Mouse (Mus musculus): ENCODE data around the gene Cdkn3. TPM values are rescaled to one million over a fixed set of nuclear protein-coding genes. Genes with fewer than 3 reads are reported as not detected.

Cdkn3 gene
- polyA plus RNA-seq, 1 experiment from 2014 or later, result 47.2 TPM

DNA sequence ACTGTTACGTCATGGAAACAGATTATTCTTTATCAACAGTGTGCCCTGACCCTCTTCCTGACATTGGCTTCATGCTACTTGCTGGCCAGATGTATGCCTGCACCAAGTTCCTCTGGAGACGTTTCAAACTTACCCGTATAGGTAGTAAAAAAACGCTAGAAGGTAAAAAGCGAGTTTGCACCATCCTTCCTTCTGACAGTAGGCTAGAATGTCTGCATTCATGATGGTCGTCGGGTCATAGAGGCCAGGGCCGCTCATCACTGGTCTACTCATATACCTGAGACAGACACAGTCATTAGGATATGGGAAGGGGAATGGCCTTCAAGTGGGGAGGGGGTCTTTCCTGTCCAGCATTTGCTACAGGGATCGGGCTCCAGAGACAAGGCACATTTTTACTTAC, 18.4 kb downstream of the Cdkn3 start:
- no peaks in the 10 kb centered on the region for H3K27me3 ChIP-seq (ENCODE audit: control insufficient read depth, insufficient read depth, low read length)
- peaks cover 34% of the 10 kb centered on the region for H3K36me3 ChIP-seq (ENCODE audit: control insufficient read depth, insufficient read depth, low read length)
- WGBS, result 97% methylated on average over 9 of the region's 9 CpGs
- H3K9ac ChIP-seq (ENCODE audit: low read length), result no peak overlapping the region
- DNase-seq (ENCODE audit: low spot score, missing footprints) (peak; percentile 54), ATAC-seq (ENCODE audit: low FRiP score) (no peak)
- no peak overlapping the region for H3K4me2 ChIP-seq
- peaks cover 5% of the 10 kb centered on the region; the same call in 1 of the 2 replicates for H3K9me3 ChIP-seq (ENCODE audit: control insufficient read depth, low read length)
- H3K27ac ChIP-seq (ENCODE audit: low read depth, low read length), result no peak overlapping the region
- no peaks in the 10 kb centered on the region for H3K4me1 ChIP-seq (ENCODE audit: control insufficient read depth, insufficient read depth, low read length)
- no peak overlapping the region for H3K4me3 ChIP-seq (ENCODE audit: low read depth, low read length)

DNA sequence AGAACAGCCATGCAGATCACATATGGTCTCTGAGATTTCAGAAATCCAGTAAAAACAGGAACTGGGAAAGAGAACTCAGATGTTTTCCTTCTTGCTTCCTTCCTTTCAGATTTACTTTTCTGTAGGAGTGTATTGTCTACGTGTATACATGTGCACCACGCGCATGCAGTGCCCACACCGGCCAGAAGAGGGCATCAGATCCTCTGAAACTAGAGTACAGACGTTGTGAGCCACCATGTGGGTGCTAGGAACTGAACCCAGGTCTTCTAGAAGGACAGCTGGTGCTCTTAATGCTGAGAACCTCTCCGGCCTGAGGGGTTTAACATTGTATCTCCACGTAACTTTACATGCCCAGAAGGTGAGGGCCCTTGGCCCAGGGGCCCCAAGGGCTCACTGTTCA, 18.9 kb downstream of the Cdkn3 start:
- DNase-seq (ENCODE audit: low spot score, missing footprints) (peak; percentile 82), ATAC-seq (ENCODE audit: low FRiP score) (no peak)
- Histone ChIP-seq H3K4me3 (ENCODE audit: low read depth, low read length) (no peak overlapping the region), H3K27me3 (ENCODE audit: control insufficient read depth, insufficient read depth, low read length) (no peaks in the 10 kb centered on the region), H3K9ac (ENCODE audit: low read length) (no peak overlapping the region), H3K36me3 (ENCODE audit: control insufficient read depth, insufficient read depth, low read length) (peaks cover 34% of the 10 kb centered on the region), H3K4me1 (ENCODE audit: control insufficient read depth, insufficient read depth, low read length) (no peaks in the 10 kb centered on the region), H3K27ac (ENCODE audit: low read depth, low read length) (no peak overlapping the region), H3K9me3 (ENCODE audit: control insufficient read depth, low read length) (peaks cover 5% of the 10 kb centered on the region; the same call in 1 of the 2 replicates), H3K4me2 (no peak overlapping the region)
- WGBS, result 92% methylated on average over 7 of the region's 7 CpGs

- no peak for ATAC-seq (ENCODE audit: low FRiP score)
- Histone ChIP-seq H3K9ac (ENCODE audit: low read length) (no peak overlapping the region), H3K36me3 (ENCODE audit: control insufficient read depth, insufficient read depth, low read length) (peaks cover 25% of the 10 kb centered on the region), H3K4me3 (ENCODE audit: low read depth, low read length) (no peak overlapping the region), H3K27ac (ENCODE audit: low read depth, low read length) (no peak overlapping the region), H3K4me2 (no peak overlapping the region), H3K9me3 (ENCODE audit: control insufficient read depth, low read length) (peaks cover 5% of the 10 kb centered on the region; the same call in 1 of the 2 replicates), H3K27me3 (ENCODE audit: control insufficient read depth, insufficient read depth, low read length) (no peaks in the 10 kb centered on the region), H3K4me1 (ENCODE audit: control insufficient read depth, insufficient read depth, low read length) (no peaks in the 10 kb centered on the region)
- peak; percentile 44 for DNase-seq (ENCODE audit: low spot score, missing footprints)
- WGBS, result 96% methylated on average over 7 of the region's 7 CpGs
Observed at GRCm38 (mm10) chr14:46781086-46781485, 20.7 kb downstream of the Cdkn3 start.

DNA sequence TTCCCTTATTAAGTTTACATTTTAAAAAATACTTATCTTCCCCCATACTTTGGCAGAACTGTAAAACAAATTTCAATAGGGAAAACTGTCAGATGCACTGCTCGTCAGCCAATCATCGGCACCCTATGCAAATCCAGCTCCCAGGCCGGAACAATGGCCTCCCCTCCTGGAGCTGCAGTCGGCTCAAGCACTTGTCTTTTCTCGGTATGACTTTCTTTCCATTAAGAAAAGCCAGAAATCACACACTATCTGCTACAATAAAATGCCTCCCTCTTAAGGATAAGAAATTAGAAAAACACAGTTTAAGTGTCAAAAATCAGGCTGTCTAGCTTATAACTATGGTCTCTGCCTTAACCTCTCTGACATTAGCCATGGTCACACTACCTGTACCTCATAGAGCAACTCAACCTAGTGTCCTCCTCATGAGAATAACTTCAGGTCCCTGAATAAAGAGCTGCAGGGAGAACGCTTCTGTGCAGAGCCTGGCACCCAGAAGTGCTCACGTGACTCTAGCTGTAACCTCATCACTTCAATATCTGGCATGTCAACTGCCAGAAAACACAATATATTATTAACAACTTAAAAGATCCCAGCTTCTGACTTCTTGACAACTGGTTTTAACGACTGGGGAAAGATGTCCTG, 22.0 kb downstream of the Cdkn3 start:
- H3K27ac ChIP-seq (ENCODE audit: low read depth, low read length), result no peak overlapping the region
- no peak overlapping the region for H3K4me2 ChIP-seq
- no peaks in the 10 kb centered on the region for H3K27me3 ChIP-seq (ENCODE audit: control insufficient read depth, insufficient read depth, low read length)
- DNase-seq (ENCODE audit: low spot score, missing footprints) (peak; percentile 44), ATAC-seq (ENCODE audit: low FRiP score) (no peak)
- H3K36me3 ChIP-seq (ENCODE audit: control insufficient read depth, insufficient read depth, low read length), result peaks cover 25% of the 10 kb centered on the region
- peaks cover 7% of the 10 kb centered on the region for H3K4me1 ChIP-seq (ENCODE audit: control insufficient read depth, insufficient read depth, low read length)
- H3K9me3 ChIP-seq (ENCODE audit: control insufficient read depth, low read length), result peaks cover 5% of the 10 kb centered on the region; the same call in 1 of the 2 replicates
- H3K4me3 ChIP-seq (ENCODE audit: low read depth, low read length), result no peak overlapping the region
- no peak overlapping the region for H3K9ac ChIP-seq (ENCODE audit: low read length)
- 89% methylated on average over 8 of the region's 8 CpGs for WGBS

DNA sequence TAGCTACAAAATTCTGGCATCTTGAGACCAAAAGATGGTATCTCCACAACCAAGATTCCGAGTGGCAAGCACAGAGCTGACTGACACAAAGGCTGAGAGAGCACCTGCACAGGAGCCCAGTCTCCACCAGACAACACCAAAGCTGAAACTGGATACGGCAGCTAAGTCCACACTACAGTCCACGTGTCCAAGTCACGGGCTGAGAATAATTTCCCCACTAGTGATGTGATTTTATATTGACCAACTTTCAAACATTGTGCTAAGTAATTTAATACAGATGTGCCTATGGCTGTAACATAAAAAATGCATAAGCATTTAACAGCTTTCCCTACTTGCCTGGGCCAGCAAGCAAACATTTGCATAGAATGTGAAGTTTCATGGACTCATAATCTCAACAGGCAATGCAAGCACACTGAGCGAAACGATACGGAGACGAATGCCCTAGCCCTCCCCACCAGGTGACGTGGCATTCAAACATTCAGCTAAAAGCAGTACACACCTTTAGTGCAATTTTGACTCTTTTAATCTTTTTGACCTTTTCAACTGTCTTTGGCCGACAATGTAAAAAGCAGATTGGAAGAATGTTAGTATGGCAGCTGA, 23.1 kb downstream of the Cdkn3 start:
- Histone ChIP-seq H3K9me3 (ENCODE audit: control insufficient read depth, low read length) (peaks cover 5% of the 10 kb centered on the region; the same call in 1 of the 2 replicates), H3K4me1 (ENCODE audit: control insufficient read depth, insufficient read depth, low read length) (peaks cover 7% of the 10 kb centered on the region), H3K4me3 (ENCODE audit: low read depth, low read length) (no peak overlapping the region), H3K27me3 (ENCODE audit: control insufficient read depth, insufficient read depth, low read length) (no peaks in the 10 kb centered on the region), H3K4me2 (no peak overlapping the region), H3K36me3 (ENCODE audit: control insufficient read depth, insufficient read depth, low read length) (peaks cover 17% of the 10 kb centered on the region), H3K27ac (ENCODE audit: low read depth, low read length) (no peak overlapping the region), H3K9ac (ENCODE audit: low read length) (no peak overlapping the region)
- peak; percentile 12 for DNase-seq (ENCODE audit: low spot score, missing footprints)
- no peak for ATAC-seq (ENCODE audit: low FRiP score)
- WGBS, result 94% methylated on average over 10 of the region's 10 CpGs

- H3K27me3 ChIP-seq (ENCODE audit: control insufficient read depth, insufficient read depth, low read length), result no peaks in the 10 kb centered on the region
- ATAC-seq (ENCODE audit: low FRiP score) (no peak), DNase-seq (ENCODE audit: low spot score, missing footprints) (no peak)
- peaks cover 7% of the 10 kb centered on the region for H3K4me1 ChIP-seq (ENCODE audit: control insufficient read depth, insufficient read depth, low read length)
- no peak overlapping the region for H3K9ac ChIP-seq (ENCODE audit: low read length)
- 92% methylated on average over 5 of the region's 5 CpGs for WGBS
- no peaks in the 10 kb centered on the region for H3K9me3 ChIP-seq (ENCODE audit: control insufficient read depth, low read length)
- no peaks in the 10 kb centered on the region; the same call in 1 of the 2 replicates for H3K36me3 ChIP-seq (ENCODE audit: control insufficient read depth, insufficient read depth, low read length)
- no peak overlapping the region for H3K4me2 ChIP-seq
- H3K4me3 ChIP-seq (ENCODE audit: low read depth, low read length), result no peak overlapping the region
- no peak overlapping the region for H3K27ac ChIP-seq (ENCODE audit: low read depth, low read length)
Observed at GRCm38 (mm10) chr14:46785247-46785646, 24.9 kb downstream of the Cdkn3 start.

- H3K36me3 ChIP-seq (ENCODE audit: control insufficient read depth, insufficient read depth, low read length), result no peaks in the 10 kb centered on the region; the same call in 1 of the 2 replicates
- peak overlapping the region; percentile 98 for H3K9ac ChIP-seq (ENCODE audit: low read length)
- no peaks in the 10 kb centered on the region for H3K9me3 ChIP-seq (ENCODE audit: control insufficient read depth, low read length)
- DNase-seq (ENCODE audit: low spot score, missing footprints), result no peak
- H3K4me3 ChIP-seq (ENCODE audit: low read depth, low read length), result peak overlapping the region; percentile 90
- peak overlapping the region; percentile 61 for H3K4me2 ChIP-seq
- peak overlapping the region; percentile 96 for H3K27ac ChIP-seq (ENCODE audit: low read depth, low read length)
- ATAC-seq (ENCODE audit: low FRiP score), result 0 out of 2 replicates have a peak, but pooled peaks have one; percentile 9
- WGBS, result under 1% methylated on average over 11 of the region's 11 CpGs
- peaks cover 7% of the 10 kb centered on the region for H3K4me1 ChIP-seq (ENCODE audit: control insufficient read depth, insufficient read depth, low read length)
- no peaks in the 10 kb centered on the region for H3K27me3 ChIP-seq (ENCODE audit: control insufficient read depth, insufficient read depth, low read length)
Observed at GRCm38 (mm10) chr14:46787454-46787786, 27.1 kb downstream of the Cdkn3 start.

GRCm38 (mm10) chr14:46787787-46788504, 27.6 kb downstream of the Cdkn3 start, which contains the start of gene Cnih1:
Cnih1 (minus strand) TSS chr14:46788411.
- peak; percentile 97 for ATAC-seq (ENCODE audit: low FRiP score)
- no peaks in the 10 kb centered on the region for H3K27me3 ChIP-seq (ENCODE audit: control insufficient read depth, insufficient read depth, low read length)
- no peaks in the 10 kb centered on the region for H3K36me3 ChIP-seq (ENCODE audit: control insufficient read depth, insufficient read depth, low read length)
- peak within 1 kb of the TSS; percentile 61 for H3K4me2 ChIP-seq
- WGBS, result under 1% methylated on average over 71 of the region's 86 CpGs
- peak within 1 kb of the TSS; percentile 98 for H3K9ac ChIP-seq (ENCODE audit: low read length)
- peak within 1 kb of the TSS; percentile 90 for H3K4me3 ChIP-seq (ENCODE audit: low read depth, low read length)
- peak within 1 kb of the TSS; percentile 96 for H3K27ac ChIP-seq (ENCODE audit: low read depth, low read length)
- peaks cover 7% of the 10 kb centered on the region for H3K4me1 ChIP-seq (ENCODE audit: control insufficient read depth, insufficient read depth, low read length)
- H3K9me3 ChIP-seq (ENCODE audit: control insufficient read depth, low read length), result no peaks in the 10 kb centered on the region
- peak; percentile 99 for DNase-seq (ENCODE audit: low spot score, missing footprints)

DNA sequence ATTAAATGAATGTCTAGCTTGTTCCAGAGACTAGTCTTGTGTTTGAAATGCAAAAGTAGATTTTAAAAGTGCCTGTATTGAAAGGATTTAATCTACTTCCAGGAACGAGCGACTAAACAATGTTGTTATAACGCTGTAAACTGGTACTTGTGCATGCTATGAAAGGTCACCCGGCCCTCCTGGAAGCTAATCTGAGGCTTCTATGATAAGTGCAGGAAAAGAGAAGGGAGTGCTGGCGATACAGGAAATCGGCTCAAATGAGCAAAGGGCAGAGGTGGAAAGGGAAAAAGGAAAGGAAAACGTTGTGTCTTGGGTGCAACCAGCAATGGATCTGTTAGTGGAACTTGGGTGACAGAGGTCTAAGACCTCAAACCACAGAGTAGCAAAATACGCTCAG, 28.2 kb downstream of the Cdkn3 start:
- WGBS, result 29% methylated on average over 8 of the region's 8 CpGs
- Histone ChIP-seq H3K36me3 (ENCODE audit: control insufficient read depth, insufficient read depth, low read length) (no peaks in the 10 kb centered on the region), H3K9ac (ENCODE audit: low read length) (0 out of 2 replicates have a peak overlapping the region, but pooled peaks have one; percentile 30), H3K4me1 (ENCODE audit: control insufficient read depth, insufficient read depth, low read length) (peaks cover 7% of the 10 kb centered on the region), H3K4me3 (ENCODE audit: low read depth, low read length) (peak overlapping the region; percentile 90), H3K4me2 (peak overlapping the region; percentile 61), H3K9me3 (ENCODE audit: control insufficient read depth, low read length) (no peaks in the 10 kb centered on the region), H3K27me3 (ENCODE audit: control insufficient read depth, insufficient read depth, low read length) (no peaks in the 10 kb centered on the region), H3K27ac (ENCODE audit: low read depth, low read length) (no peak overlapping the region)
- ATAC-seq (ENCODE audit: low FRiP score) (peak; percentile 25; the same call in 1 of the 2 replicates), DNase-seq (ENCODE audit: low spot score, missing footprints) (no peak)
